Mouse (Mus musculus) neural tube, embryonic 11.5 days (tissue): ENCODE measurements around the gene Gm28038. TPM values are rescaled to one million over a fixed set of nuclear protein-coding genes. Genes with fewer than 3 reads are reported as not detected.

Source experiments
- ATAC-seq: fragments of 200-750 bp; cut with Nextera tagmentation; 2 replicates; pipeline ENCODE4 v1.8.0; 2017; ENCODE audit warnings: moderate number of reproducible peaks, mild to moderate bottlenecking, moderate TSS enrichment, moderate library complexity; ENCODE audit not compliant: insufficient read depth, low FRiP score, low TSS enrichment
- DNase-seq: peaks from one replicate; pipeline ENCODE4 v3.0.0-alpha.2; 2015; ENCODE audit warnings: low spot score
- H3K27ac ChIP-seq: fragments of 300-500 bp; sonication (generic); 2 replicates; pipeline ENCODE4 v1.5.1; 2014; ENCODE audit warnings: low read depth, mild to moderate bottlenecking, low read length
- H3K27me3 ChIP-seq: fragments of 300-500 bp; sonication (generic); 2 replicates; pipeline ENCODE4 v1.6.1; 2014; ENCODE audit warnings: mild to moderate bottlenecking, low read length, mixed read lengths; ENCODE audit not compliant: control insufficient read depth, insufficient read depth
- H3K36me3 ChIP-seq: fragments of 300-500 bp; sonication (generic); 2 replicates; pipeline ENCODE4 v1.6.1; 2014; ENCODE audit warnings: mild to moderate bottlenecking, low read length, moderate library complexity, mixed read lengths; ENCODE audit not compliant: control insufficient read depth, insufficient read depth
- H3K4me1 ChIP-seq: fragments of 300-500 bp; sonication (generic); 2 replicates; pipeline ENCODE4 v1.6.1; 2014; ENCODE audit warnings: low read length, mixed read lengths; ENCODE audit not compliant: control insufficient read depth, insufficient read depth
- H3K4me2 ChIP-seq: fragments of 300-500 bp; sonication (generic); 2 replicates; pipeline ENCODE4 v1.6.1; 2014; ENCODE audit warnings: low read depth, mild to moderate bottlenecking, moderate library complexity
- H3K4me3 ChIP-seq: fragments of 300-500 bp; sonication (generic); 2 replicates; pipeline ENCODE4 v1.5.1; 2014; ENCODE audit warnings: low read depth, low read length
- H3K9ac ChIP-seq: fragments of 300-500 bp; sonication (generic); 2 replicates; pipeline ENCODE4 v1.6.1; 2014; ENCODE audit warnings: mild to moderate bottlenecking, low read length
- H3K9me3 ChIP-seq: fragments of 300-500 bp; sonication (generic); 2 replicates; pipeline ENCODE4 v1.6.1; 2016; ENCODE audit warnings: low read length; ENCODE audit not compliant: control insufficient read depth
- WGBS: fragments of 180-500 bp; shearing (Covaris S2); extraction: QIAGEN DNeasy Blood & Tissue Kit; methylation state at CpG from one replicate; pipeline ENCODE4 v1.1.7; 2014; 5-methylcytosine and 5-hydroxymethylcytosine counted together
- polyA plus RNA-seq: library from polyadenylated mRNA; unstranded; fragments of >200 nt; fragmentation: Nextera tagmentation; extraction: Ambion mirVana; gene quantifications from 2 replicates; pipeline ENCODE4 v1.2.1, GENCODE M21; 2014

Gm28038 gene
- polyA plus RNA-seq, 1 experiment from 2014 or later = not detected

DNA sequence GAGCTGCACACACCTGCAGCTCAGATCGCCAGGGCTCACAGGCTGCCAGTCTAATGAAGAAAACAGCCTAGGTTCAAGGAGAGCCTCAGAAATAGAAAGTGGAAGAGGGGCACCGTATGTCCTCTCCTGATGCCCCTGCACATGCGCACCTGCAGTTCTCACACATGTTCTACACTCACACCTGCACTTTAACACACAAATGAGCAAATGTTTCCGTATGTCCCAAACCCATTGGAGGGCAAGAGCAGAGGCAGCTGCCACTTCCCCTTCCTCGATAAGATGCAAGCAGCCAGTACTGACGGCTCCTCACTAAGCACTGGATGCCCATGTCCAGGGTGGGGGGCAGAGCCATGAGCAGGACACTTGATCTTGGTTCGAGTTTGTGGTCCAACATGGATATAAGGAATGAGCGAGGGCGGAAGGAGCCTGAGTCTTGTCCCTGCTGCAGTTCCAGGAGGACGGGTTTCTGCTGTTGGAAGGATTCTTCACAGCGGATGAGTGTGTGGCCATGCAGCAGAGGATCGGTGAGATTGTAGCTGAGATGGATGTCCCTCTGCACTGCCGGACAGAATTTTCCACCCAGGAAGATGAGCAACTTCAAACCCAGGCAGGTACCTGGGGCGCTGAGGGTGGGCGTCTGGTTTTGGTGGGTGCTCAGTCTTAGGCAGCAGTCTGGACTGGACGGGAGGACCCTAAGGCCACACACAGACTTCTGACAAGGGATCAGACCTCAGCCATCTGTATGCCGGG, 11.4 kb upstream of the Gm28038 start:
- H3K27me3 ChIP-seq = no peaks in the 10 kb centered on the region
- no peaks in the 10 kb centered on the region for H3K4me1 ChIP-seq
- H3K4me2 ChIP-seq = no peak overlapping the region
- no peaks in the 10 kb centered on the region; the same call in 1 of the 2 replicates for H3K36me3 ChIP-seq
- no peak for ATAC-seq
- no peak overlapping the region for H3K4me3 ChIP-seq
- no peak overlapping the region for H3K27ac ChIP-seq
- H3K9ac ChIP-seq = no peak overlapping the region
- H3K9me3 ChIP-seq = no peaks in the 10 kb centered on the region
- WGBS = 88% methylated on average over 17 of the region's 17 CpGs
- DNase-seq = no peak

DNA sequence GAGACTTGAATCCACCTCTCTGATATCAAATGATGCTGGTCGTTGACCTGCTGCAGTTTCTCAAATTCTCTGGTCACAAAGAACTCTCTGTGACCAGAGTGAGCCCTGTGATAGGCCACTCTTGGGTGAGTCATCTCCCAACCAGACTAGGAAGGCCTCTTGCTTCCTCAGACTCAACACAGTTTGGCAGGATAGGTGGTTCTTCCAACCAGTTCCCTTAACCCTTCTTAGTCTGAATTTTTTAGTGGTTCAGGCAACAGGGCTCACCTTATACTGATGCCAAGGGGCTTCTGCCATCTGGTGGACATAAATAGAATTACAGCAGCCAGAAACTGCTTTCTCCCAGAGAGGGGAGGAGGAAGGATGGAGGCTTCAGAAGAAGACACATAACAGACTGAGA, 10.7 kb upstream of the Gm28038 start:
- H3K9me3 ChIP-seq = no peaks in the 10 kb centered on the region

DNA sequence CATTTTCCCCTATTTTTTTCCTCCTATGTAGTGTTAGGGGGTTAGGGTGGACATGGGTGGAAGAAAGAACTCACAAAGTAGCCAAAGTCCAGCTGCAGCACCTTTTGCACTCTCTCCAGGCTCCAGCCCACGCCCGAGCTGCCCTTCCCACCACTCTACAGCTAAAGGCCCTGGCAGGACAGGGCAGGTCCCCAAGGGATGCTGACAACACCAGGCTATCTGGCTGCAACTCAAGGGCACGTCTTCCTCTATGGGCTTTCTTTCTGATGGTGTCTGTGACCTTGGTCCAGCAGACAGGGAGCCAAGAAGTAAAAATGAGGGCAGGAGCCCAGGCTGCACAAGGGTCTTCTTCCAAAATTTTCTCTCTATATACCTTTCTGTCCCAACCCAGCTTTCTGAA, 808 bp downstream of the Gm28038 start:
- no peaks in the 10 kb centered on the region for H3K36me3 ChIP-seq
- no peak overlapping the region for H3K4me2 ChIP-seq
- WGBS = 81% methylated on average over 3 of the region's 3 CpGs

More for the DNA sequence above, 10.7 kb upstream of the Gm28038 start:
- no peak overlapping the region for H3K9ac ChIP-seq
- H3K4me3 ChIP-seq = no peak overlapping the region
- no peaks in the 10 kb centered on the region for H3K27me3 ChIP-seq
- H3K27ac ChIP-seq = no peak overlapping the region
- no peaks in the 10 kb centered on the region for H3K4me1 ChIP-seq
- no peaks in the 10 kb centered on the region for H3K36me3 ChIP-seq
- DNase-seq (peak; percentile 47), ATAC-seq (no peak)
- 55% methylated on average over 1 of the region's 1 CpGs for WGBS
- H3K4me2 ChIP-seq = no peak overlapping the region

DNA sequence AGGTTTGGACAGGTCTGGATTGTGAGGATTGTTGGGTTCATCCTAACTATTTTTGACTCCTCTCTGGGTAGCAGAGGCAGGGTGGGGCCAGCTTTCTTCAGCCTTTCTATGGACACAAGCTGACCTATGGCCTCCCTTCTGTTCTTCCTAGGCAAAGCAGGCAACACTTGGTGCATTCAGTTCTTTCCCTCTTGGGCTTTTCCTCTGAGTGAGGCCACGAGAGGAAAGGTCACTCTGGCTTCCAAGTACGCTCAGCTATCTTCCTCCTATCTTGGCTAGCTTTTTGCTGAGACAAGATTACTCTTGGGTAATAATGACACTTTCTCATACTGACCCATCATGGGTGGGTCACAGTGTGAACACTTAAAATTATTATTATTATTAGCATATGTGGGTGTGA, 2.4 kb downstream of the Gm28038 start:
- WGBS = 92% methylated on average over 2 of the region's 2 CpGs

More for the DNA sequence above, 808 bp downstream of the Gm28038 start:
- ATAC-seq = no peak
- H3K9ac ChIP-seq = no peak overlapping the region
- no peaks in the 10 kb centered on the region for H3K9me3 ChIP-seq
- H3K27me3 ChIP-seq = no peaks in the 10 kb centered on the region
- H3K4me3 ChIP-seq = no peak overlapping the region
- H3K4me1 ChIP-seq = peaks cover 9% of the 10 kb centered on the region
- no peak overlapping the region for H3K27ac ChIP-seq
- DNase-seq = no peak

DNA sequence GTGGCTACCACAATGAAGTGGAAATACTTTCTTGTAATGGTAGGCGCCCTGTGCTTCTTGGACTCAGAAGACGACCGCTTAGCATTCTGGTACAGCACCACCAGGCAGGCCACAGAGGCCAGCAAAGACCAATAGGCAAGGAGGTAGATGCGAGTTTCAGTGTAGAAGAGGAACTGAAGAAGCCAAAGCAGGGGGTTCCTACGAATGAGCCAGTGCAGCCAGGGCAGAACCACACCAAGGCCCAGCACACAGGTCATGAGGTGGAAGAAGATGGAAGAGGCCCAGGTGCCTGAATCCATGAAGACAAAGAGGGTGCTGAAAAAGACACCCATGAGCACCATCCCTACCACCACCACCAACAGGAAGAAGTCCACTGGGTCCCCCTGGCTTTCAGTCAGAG, 4.2 kb downstream of the Gm28038 start:
- Histone ChIP-seq H3K4me1 (peaks cover 14% of the 10 kb centered on the region), H3K9me3 (no peaks in the 10 kb centered on the region), H3K27me3 (no peaks in the 10 kb centered on the region), H3K36me3 (no peaks in the 10 kb centered on the region), H3K9ac (no peak overlapping the region), H3K4me2 (peak overlapping the region; percentile 74), H3K27ac (no peak overlapping the region), H3K4me3 (no peak overlapping the region)
- DNase-seq (no peak), ATAC-seq (no peak)
- 93% methylated on average over 5 of the region's 5 CpGs for WGBS

More for the DNA sequence above, 2.4 kb downstream of the Gm28038 start:
- no peak for DNase-seq
- H3K9ac ChIP-seq = no peak overlapping the region
- H3K27me3 ChIP-seq = no peaks in the 10 kb centered on the region
- no peak overlapping the region for H3K4me3 ChIP-seq
- H3K4me1 ChIP-seq = peaks cover 14% of the 10 kb centered on the region
- no peaks in the 10 kb centered on the region for H3K36me3 ChIP-seq
- no peaks in the 10 kb centered on the region for H3K9me3 ChIP-seq
- H3K4me2 ChIP-seq = no peak overlapping the region
- ATAC-seq = no peak
- H3K27ac ChIP-seq = no peak overlapping the region

DNA sequence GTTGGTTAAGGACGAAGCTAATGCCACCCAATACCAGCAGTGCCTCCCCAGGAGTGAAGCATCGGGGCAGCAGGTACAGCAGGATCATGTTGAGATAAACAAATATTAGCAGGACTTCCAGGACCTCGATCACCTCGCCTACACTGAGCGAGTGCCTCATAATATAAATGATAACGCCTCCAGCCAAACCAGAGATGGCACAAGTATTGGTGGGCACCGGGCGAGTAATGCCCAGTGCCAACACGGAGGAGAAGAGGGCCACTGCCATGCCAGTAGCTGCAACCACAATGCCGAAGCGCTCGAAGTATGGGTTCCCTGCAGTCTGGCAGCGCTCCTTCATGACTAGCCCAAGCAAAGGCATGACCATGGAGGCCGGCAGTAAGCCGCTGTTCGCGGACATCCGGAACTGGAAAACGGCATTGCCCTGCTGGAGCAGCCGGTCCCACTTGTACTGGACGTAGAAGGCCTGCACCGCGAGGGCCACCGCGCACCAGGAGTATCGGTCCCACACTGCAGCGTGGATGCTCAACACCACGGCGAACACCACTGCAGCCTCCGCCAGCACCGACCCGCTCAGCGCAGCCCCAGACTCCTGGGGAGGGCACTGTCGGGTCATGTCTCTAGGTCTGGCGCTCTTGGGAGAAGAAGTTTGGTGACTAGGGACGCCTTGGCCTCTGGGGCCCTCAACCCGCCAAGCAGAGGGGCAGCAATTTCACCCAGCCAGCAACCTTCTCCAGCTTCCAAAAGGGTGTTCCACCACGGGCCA, 4.8 kb downstream of the Gm28038 start:
- no peak overlapping the region for H3K27ac ChIP-seq
- 16% methylated on average over 38 of the region's 38 CpGs for whole genome bisulfite sequencing
- peaks cover 14% of the 10 kb centered on the region for H3K4me1 ChIP-seq
- H3K36me3 ChIP-seq = no peaks in the 10 kb centered on the region
- no peaks in the 10 kb centered on the region for H3K9me3 ChIP-seq
- H3K9ac ChIP-seq = peak overlapping the region; percentile 68
- ATAC-seq (peak; percentile 65), DNase-seq (no peak)
- peak overlapping the region; percentile 74 for H3K4me2 ChIP-seq
- peak overlapping the region; percentile 78 for H3K4me3 ChIP-seq
- H3K27me3 ChIP-seq = no peaks in the 10 kb centered on the region

DNA sequence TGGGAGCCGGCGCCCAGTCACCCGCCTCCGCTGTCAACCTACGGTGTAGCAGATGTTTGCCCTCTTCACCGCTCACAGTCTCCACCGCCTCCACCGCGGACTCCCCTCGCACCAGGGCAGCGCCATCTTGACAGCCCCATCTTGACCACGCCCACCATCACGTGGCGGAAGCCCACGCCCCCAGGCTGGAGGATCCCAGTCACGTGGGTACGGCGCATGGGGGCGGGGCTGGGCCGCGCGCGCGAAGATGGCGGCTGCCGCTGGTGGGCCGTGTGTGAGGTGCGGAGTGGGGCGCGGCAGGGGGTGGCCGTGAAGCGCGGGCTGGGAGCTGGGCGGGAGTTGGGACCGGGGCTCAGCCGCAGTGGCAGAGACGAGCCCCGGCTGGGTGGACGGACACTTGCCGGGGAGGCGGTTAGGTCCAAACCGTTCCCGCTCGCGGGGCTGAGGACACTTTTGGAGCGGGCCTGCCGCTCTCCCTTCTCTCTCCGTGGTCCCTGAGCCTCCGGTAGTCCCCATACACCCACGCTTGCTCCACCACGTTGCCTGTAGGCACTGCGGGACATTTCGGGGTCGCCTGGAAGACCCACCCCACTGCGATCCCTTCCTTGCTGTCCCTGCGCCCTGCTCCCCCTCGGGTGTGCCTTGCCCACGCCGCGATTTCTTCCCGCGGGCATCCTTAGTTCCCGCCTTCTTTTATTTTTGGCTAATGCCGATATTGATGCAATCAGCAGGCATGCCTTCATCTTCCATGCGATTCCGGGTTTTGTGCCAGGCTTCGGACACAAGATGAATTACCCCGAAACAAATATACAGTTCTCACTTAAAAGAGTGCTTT, 5.6 kb downstream of the Gm28038 start, which contains the start of the genes Dolk and Nup188:
Dolk (minus strand) TSS at position 143 of the 835 bp plus-strand sequence.
Nup188 (plus strand) TSS at position 206 of the 835 bp plus-strand sequence.
- WGBS = under 1% methylated on average over 55 of the region's 68 CpGs

DNA sequence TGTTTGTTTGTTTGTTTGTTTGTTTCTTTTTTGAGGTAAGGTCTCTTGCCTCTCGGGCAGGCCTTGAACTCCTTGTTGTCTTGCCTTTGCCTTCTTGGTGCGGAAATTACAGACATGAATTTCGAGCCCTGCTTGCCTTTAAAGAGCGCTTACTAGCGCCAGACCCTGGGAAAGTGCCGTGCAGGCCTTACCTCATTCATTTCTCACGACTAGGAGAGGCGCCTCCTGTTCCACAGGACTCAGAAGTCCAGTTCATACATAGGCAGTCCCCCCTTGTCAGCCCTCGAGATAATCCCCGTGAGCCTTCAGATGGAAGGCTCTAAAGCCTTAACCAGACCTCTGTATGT, 6.2 kb downstream of the Gm28038 start:
- Histone ChIP-seq H3K9me3 (no peaks in the 10 kb centered on the region), H3K27ac (no peak overlapping the region), H3K9ac (peak overlapping the region; percentile 68), H3K36me3 (no peaks in the 10 kb centered on the region), H3K4me2 (peak overlapping the region; percentile 74), H3K4me1 (peaks cover 14% of the 10 kb centered on the region), H3K27me3 (no peaks in the 10 kb centered on the region), H3K4me3 (peak overlapping the region; percentile 78)
- peak; percentile 19 for DNase-seq
- WGBS = 1% methylated on average over 10 of the region's 10 CpGs
- no peak for ATAC-seq

More for the DNA sequence above, 5.6 kb downstream of the Gm28038 start, which contains the start of the genes Dolk and Nup188:
- H3K4me2 ChIP-seq = peak within 1 kb of the TSS; percentile 74
- H3K4me1 ChIP-seq = peaks cover 14% of the 10 kb centered on the region
- peak within 1 kb of the TSS; percentile 68 for H3K9ac ChIP-seq
- H3K9me3 ChIP-seq = no peaks in the 10 kb centered on the region
- H3K4me3 ChIP-seq = peak within 1 kb of the TSS; percentile 78
- H3K27me3 ChIP-seq = no peaks in the 10 kb centered on the region
- ATAC-seq (peak; percentile 91), DNase-seq (peak; percentile 98)
- H3K36me3 ChIP-seq = no peaks in the 10 kb centered on the region
- no peak within 1 kb of the TSS for H3K27ac ChIP-seq
